Mouse (Mus musculus) brain, embryonic 14.5 days (tissue): ENCODE data around the gene Osbpl9.

Experiments
- CTCF ChIP-seq: fragments of 200-500 bp; IDR thresholded peaks from 2 replicates; pipeline ENCODE4 v1.5.1; 2012; ENCODE audit warnings: inconsistent platforms, mild to moderate bottlenecking, moderate library complexity, borderline replicate concordance; ENCODE audit not compliant: insufficient read depth, insufficient read length; ENCODE audit errors: extremely low read depth
- POLR2A ChIP-seq: fragments of 200-500 bp; IDR thresholded peaks from 2 replicates; pipeline ENCODE4 v1.6.1; 2012; ENCODE audit warnings: mild to moderate bottlenecking, inconsistent platforms, borderline replicate concordance; ENCODE audit not compliant: poor library complexity, insufficient read depth, insufficient read length, severe bottlenecking; ENCODE audit errors: extremely low read depth

DNA sequence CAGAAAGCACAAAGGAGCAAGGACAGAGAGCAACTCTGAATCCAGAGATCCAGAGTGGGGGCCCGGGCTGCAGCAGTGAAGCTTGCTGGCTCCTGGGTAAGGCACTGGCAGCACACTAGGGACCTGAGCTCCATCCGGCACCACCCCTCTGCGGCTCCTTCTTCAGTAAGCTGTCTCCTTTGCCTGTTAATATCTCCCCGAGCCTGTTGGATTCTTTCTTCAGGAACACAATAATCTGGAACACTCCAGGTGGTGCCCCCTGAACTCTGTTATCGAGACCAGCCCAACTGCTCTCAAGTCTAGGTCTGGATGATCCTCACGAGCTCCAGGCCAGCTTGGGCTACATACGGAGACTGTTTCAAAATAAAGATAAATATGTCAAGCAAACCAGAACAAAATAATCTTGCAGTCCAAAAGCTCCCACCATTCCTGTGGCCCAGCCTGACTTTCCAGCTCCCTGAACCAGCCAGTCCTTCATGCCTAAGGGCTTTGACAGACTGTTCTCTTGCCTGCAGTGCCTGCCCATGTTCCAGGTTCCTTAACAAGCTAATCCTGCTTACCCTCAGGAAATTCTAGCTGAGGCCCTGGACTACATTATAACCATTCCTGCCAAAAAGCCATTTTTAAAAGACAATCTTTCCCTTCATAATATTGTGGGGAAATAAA is 28.2 kb downstream of the Osbpl9 start:
- TF ChIP-seq CTCF: no peak
- no peak for TF ChIP-seq POLR2A
